Mouse (Mus musculus): ENCODE results near the gene Neb.

The Neb gene

GRCm38 (mm10) chr2:52374706-52375105 lies 3.6 kb downstream of the Neb start:
- DNase-seq (ENCODE audit: low read depth): no peak

GRCm38 (mm10) chr2:52372480-52372879 lies 5.8 kb downstream of the Neb start:
- DNase-seq (ENCODE audit: low read depth): no peak

GRCm38 (mm10) chr2:52372080-52372479 lies 6.2 kb downstream of the Neb start:
- no peak for DNase-seq (ENCODE audit: low read depth)

GRCm38 (mm10) chr2:52371066-52371465 lies 7.2 kb downstream of the Neb start:
- no peak for DNase-seq (ENCODE audit: low read depth)

- no peak for DNase-seq (ENCODE audit: low read depth)
These were observed 8.7 kb downstream of the Neb start for GRCm38 (mm10) chr2:52369622-52370021.

- no peak for DNase-seq (ENCODE audit: low read depth)
These were observed 10.6 kb downstream of the Neb start for GRCm38 (mm10) chr2:52367665-52368064.

- DNase-seq (ENCODE audit: low read depth): no peak
These were observed 11.0 kb downstream of the Neb start for GRCm38 (mm10) chr2:52367248-52367647.

GRCm38 (mm10) chr2:52361086-52361485 lies 17.2 kb downstream of the Neb start:
- no peak for DNase-seq (ENCODE audit: low read depth)

GRCm38 (mm10) chr2:52359722-52360121 lies 18.6 kb downstream of the Neb start:
- DNase-seq (ENCODE audit: low read depth): no peak

- no peak for DNase-seq (ENCODE audit: low read depth)
These were observed 20.1 kb downstream of the Neb start for GRCm38 (mm10) chr2:52358156-52358555.

- no peak for DNase-seq (ENCODE audit: low read depth)
These were observed 27.2 kb downstream of the Neb start for GRCm38 (mm10) chr2:52351029-52351428.

- no peak for DNase-seq (ENCODE audit: low read depth)
These were observed 37.3 kb downstream of the Neb start for GRCm38 (mm10) chr2:52340990-52341389.

GRCm38 (mm10) chr2:52335556-52335955 lies 42.7 kb downstream of the Neb start:
- no peak for DNase-seq (ENCODE audit: low read depth)

- no peak for DNase-seq (ENCODE audit: low read depth)
These were observed 43.2 kb downstream of the Neb start for GRCm38 (mm10) chr2:52335087-52335486.

- DNase-seq (ENCODE audit: low read depth): no peak
These were observed 44.7 kb downstream of the Neb start for GRCm38 (mm10) chr2:52333535-52333934.

- DNase-seq (ENCODE audit: low read depth): no peak
These were observed 46.5 kb downstream of the Neb start for GRCm38 (mm10) chr2:52331761-52332160.

- no peak for DNase-seq (ENCODE audit: low read depth)
These were observed 50.9 kb downstream of the Neb start for GRCm38 (mm10) chr2:52327244-52327815.

GRCm38 (mm10) chr2:52321866-52322265 lies 56.4 kb downstream of the Neb start:
- no peak for DNase-seq (ENCODE audit: low read depth)

GRCm38 (mm10) chr2:52320175-52320574 lies 58.1 kb downstream of the Neb start:
- DNase-seq (ENCODE audit: low read depth): no peak

- no peak for DNase-seq (ENCODE audit: low read depth)
These were observed 59.2 kb downstream of the Neb start for GRCm38 (mm10) chr2:52319020-52319567.

- DNase-seq (ENCODE audit: low read depth): no peak
These were observed 60.8 kb downstream of the Neb start for GRCm38 (mm10) chr2:52317471-52317870.

GRCm38 (mm10) chr2:52315737-52316136 lies 62.5 kb downstream of the Neb start:
- DNase-seq (ENCODE audit: low read depth): no peak

GRCm38 (mm10) chr2:52314922-52315730 lies 63.1 kb downstream of the Neb start:
- no peak for DNase-seq (ENCODE audit: low read depth)
